Mouse (Mus musculus) left cerebral cortex, adult 2 months (tissue): ENCODE results near the gene Aldh1a3. TPM values are rescaled to one million over a fixed set of nuclear protein-coding genes. Genes with fewer than 3 reads are reported as not detected.

ENCODE experiments used
- DNase-seq, 2 experiments: peaks; one replicate each; pipeline ENCODE4 v3.0.0; 2021 to 2022; ENCODE audit warnings: low spot score in 2 of 2, mixed read lengths in 1 of 2; ENCODE audit errors: extremely low spot score in 1 of 2
- H3K27ac ChIP-seq: fragments of 200-600 bp; 2 replicates; pipeline ENCODE4 v1.8.1; 2022
- H3K4me3 ChIP-seq: fragments of 200-600 bp; 2 replicates; pipeline ENCODE4 v1.8.1; 2022
- CTCF ChIP-seq: fragments of 200-600 bp; IDR thresholded peaks from 2 replicates; pipeline ENCODE4 v1.8.1; 2022; ENCODE audit warnings: antibody characterized with exemption, mild to moderate bottlenecking, moderate library complexity
- intact Hi-C: fragments of 180-260 bp; cut with DNase I; formaldehyde crosslinking; loops from one replicate; pipeline ENCODE4 v1.15.1; 2025
- total RNA-seq, 2 experiments: library from RNA; stranded (reverse); gene quantifications; 2 replicates each; pipeline ENCODE4 v1.2.3; 2021

Gene Aldh1a3
- total RNA-seq, 2 experiments from 2014 or later = 1.5 to 1.7 TPM

DNA sequence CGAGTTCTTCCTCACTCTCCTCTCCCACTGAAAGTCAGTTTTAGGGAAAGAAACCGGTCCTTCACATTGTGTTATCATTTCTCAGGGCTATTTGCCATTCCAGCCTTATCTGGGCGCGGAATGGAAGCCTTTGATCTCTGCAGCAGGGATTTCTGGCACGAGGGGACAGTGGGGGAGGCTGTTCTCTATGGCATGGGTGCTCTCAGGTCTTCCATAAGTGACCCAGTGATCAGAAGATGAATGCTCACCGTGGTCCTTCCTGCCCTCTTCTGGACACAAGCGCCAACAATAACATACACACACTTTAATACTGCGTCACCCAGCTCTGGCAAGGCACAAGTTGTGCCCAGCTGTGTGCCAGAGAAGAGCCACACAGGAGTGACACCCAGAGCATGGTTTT is 20.3 kb downstream of the Aldh1a3 start:
- no peak overlapping the region for H3K4me3 ChIP-seq
- no peak for DNase-seq
- intact Hi-C loops = no loop called here
- no peak overlapping the region for H3K27ac ChIP-seq
- no peak for TF ChIP-seq CTCF

DNA sequence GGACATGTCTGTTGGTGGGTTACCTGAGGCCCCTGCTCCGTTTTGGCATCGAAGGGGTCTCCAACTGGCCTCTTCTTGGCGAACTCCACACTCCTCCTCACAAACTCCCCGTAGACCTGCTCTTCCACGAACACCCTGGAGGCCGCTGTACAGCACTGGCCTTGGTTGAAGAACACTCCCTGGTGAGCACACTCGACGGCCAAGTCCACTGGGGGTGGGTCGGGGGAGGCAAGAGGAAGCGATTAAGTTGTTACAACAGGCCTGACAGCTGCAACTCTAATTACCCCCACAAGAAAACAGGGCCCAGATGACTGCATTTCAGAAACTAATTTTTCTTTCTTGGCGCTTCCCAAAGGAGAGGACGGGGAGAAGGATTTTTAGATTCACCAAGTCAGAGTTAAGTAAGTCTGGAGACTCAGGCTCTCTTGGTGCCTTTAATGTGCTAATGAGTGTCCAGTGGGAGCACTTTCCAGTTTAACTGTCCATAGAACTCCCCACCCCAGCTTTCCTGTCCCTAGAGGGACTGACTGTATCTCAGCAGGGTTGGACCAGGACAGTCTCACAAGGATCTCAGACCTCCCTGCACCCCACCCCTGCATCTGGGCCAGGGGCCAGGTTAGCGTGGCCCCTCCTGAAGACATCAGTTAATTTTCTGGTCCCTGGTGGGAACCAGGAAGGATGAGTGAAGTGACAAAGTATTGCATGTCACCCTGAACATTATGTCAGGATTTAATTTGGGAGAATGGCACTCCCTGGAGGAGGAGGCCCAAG is 21.2 kb downstream of the Aldh1a3 start:
- intact Hi-C loops = no loop called here
- DNase-seq = no peak
- no peak for TF ChIP-seq CTCF
- H3K27ac ChIP-seq = no peak overlapping the region
- H3K4me3 ChIP-seq = no peak overlapping the region

DNA sequence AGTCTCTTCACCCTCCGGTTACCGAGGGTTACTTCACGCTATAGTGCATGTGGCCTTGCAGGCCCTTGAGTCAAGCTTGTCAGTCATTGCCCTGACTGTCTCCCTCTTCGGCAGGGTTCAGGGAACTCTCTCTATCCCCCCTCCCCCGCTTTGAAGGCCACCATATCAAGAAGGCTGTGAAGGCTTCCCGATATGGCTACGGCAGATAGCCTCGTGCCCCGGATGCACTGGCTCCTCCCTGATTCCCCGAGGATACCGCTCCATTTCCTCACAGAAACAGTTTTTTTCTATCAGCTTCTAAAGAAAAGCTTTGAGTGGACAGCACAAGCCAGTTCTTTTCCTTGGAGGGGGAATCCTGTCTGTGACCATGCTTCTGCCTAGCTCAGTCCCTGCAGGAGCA is 21.8 kb downstream of the Aldh1a3 start:
- no peak for TF ChIP-seq CTCF
- intact Hi-C loops = no loop called here
- H3K27ac ChIP-seq = no peak overlapping the region
- DNase-seq = no peak
- H3K4me3 ChIP-seq = no peak overlapping the region

DNA sequence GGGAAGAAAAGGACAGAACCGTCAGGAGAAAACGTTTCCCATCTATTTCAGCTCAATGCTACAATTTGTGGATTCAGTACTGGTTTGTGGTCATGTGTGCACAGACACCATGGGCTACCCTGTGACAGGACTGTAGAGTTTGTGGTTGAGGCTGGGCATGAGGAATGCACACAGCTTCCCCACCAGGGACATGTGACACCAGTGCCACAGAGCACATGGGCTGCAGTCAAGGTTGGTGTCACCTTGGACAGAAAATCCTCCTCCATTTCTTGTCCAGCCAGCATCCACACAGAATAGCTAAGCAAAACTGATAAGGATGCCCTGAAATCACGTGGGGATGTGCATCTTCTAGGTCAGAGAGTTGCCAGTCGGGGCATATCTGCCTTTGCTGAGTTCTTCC is 22.5 kb downstream of the Aldh1a3 start:
- TF ChIP-seq CTCF = no peak
- intact Hi-C loops = no loop called here
- H3K27ac ChIP-seq = no peak overlapping the region
- DNase-seq = no peak
- H3K4me3 ChIP-seq = no peak overlapping the region

DNA sequence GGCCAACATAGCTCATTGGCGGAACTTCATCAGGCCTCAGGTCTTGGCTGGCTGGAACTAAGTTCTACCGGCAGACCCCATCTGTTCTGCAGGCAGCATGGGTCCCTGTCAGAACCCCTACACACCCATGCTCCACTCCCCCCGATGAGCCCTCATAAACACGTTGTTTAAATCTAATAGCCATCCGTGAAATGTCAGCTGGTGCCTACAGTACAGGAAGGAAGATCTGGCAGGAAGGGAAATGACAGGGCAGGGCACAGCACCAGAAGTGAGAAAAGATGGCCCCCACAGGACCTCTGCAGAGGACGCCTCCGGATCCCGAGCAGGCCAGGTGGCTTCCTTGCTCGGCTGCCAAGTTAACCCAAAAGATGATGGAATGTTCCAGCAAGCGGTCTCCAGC is 23.2 kb downstream of the Aldh1a3 start:
- Histone ChIP-seq H3K27ac (no peak overlapping the region), H3K4me3 (no peak overlapping the region)
- DNase-seq = no peak
- no peak for TF ChIP-seq CTCF
- intact Hi-C loops = no loop called here

DNA sequence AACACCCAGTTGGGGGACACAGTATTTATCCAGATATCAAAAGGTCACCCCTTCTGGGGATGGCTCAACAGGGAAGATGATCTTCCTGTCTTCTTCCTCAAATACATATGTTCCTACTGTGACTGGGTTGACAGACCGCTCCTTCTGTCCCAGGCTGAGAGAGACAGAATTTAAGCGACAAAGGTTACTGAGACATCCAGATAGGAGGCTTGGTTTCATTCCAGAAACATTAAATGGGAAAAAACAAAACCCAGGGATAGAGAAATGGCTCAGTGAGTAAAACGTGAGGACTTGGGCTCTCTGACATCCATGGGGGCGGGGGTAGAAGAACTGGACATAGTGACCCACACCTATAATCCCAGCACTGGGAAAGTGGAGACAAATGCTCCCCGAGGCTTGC is 24.4 kb downstream of the Aldh1a3 start:
- no peak overlapping the region for H3K4me3 ChIP-seq
- DNase-seq = no peak
- TF ChIP-seq CTCF = no peak
- intact Hi-C loops = no loop called here
- no peak overlapping the region for H3K27ac ChIP-seq

DNA sequence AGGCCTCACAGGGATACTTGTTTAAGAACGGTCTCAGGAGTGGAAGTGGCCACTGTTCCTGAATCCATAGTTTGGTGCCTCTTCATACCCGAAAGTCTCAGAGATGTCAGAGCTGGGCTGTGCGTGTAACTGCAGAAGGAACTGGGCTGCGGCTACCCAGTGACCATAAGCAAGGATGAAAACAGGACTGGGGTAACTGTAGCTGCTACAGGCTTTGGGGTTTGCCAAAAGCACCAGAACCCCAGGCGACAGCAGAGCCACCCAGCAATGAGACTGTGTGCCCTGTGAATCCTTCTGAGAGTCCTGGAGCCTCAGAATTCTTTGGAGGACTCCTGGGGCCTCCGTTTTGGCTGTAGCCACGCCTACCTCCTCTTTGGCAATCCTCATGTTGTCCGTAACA is 25.7 kb downstream of the Aldh1a3 start:
- intact Hi-C loops = no loop called here
- H3K4me3 ChIP-seq = no peak overlapping the region
- TF ChIP-seq CTCF = no peak
- no peak for DNase-seq
- no peak overlapping the region for H3K27ac ChIP-seq

DNA sequence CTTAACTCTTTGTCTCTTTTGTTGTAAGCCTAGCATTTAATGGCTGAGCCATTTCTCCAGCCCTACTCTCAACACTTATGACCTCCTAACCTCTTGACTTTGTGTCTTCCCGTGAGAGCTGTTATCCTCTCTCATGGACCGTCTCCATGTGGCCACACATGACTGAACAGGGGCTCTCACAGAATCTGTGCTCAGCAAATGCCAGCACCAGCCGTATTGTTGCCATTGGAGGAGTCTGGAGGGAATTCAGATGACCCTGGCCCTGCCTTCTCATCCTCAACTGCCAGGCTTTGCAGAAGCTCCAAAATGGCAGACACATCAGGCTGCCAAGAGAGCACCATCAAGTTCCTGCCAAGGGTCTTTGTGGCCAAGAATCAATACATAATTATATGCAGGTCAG is 30.0 kb downstream of the Aldh1a3 start:
- no peak for DNase-seq
- H3K27ac ChIP-seq = no peak overlapping the region
- H3K4me3 ChIP-seq = no peak overlapping the region
- no peak for TF ChIP-seq CTCF
- intact Hi-C loops = no loop called here

DNA sequence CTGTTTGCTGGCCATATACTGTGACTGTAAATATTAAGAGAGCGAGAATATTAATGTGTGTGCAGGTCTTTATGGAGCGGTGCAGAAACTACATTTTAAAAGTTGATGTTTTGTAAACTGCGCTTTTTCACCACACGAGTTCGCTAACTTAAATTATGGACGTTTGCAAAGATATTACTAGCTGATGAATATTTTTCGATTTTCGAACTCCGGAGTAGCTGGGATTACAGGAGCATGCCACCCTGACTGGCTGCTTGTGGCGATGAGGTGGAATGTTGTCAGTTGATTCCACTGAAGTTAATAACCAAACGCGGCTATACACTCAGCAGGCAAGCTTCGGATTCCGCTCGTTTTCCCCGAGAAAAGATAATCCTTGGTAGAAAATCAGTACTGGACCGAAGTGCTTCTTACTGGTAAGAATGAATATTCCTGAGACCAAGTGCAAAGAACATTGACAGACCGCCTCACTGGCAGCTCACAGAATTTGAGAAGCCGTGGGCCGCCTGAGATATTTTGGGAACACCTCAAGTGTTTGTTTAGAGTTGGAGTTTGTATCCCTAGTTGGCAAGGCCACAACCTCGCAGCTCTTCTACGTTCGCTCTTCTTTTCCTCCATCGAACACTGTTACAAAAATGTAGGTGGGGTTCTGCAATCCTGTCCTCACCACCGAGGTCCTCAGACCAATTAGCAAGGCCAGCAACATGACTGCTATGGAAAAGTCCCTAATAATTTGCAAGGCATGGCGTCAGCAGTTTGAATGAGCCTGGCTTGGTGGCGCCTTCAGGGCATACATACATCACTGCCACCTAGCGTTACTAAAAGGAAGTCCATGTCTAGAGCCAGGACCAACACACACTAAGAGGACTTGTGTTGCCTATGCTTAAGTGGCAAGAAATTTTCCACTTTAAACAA is 38.4 kb downstream of the Aldh1a3 start:
- Histone ChIP-seq H3K4me3 (peak overlapping the region; percentile 62), H3K27ac (peak overlapping the region; percentile 85)
- intact Hi-C loops = loop anchor here (1.0 to 2.0 kb wide), 2 partner anchors 80 to 286 kb away; no protein-coding TSS in a partner anchor
- DNase-seq = peak; percentile 44 to 56
- peak; percentile 79 for TF ChIP-seq CTCF

DNA sequence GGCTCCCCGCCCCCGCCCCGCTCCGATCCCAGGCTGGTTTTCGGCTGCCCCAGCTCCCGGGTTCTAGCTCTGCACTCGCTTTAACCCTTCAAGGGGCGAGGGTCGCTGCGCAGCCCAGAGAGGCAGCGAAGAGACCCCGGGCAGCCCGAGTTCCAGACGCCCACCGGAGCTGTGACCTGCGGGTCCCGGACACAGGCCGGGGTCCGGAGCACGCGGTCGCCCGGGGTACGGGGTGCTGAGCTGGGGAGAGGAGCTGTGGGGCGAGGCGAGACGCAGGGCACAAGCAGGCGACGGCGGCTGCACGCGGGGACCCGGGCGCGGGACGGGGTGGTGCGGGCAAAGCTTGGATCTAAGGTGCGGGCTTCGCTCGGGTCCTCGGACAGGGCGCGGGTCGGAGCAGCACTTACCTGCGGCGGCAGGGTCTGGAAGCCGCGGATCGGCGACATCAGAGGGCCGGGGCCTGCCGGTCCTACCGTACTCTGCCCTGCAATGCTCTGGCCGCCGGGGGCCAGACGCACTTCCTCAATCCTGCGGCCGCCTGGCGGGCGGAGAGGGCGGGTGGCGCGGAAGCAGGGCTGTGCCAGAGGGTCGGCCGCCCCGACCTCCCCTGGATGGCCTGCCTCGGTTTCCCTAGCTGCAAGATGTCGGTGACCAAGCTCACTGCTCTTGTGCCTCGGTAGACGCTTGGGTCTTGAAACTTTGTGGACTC is 39.4 kb downstream of the Aldh1a3 start, which contains the start of gene Lrrk1:
Gene Lrrk1 (minus strand): TSS at position 538 of the 709 bp plus-strand sequence.
- peak; percentile 46; the same call in 1 of the 2 replicates for TF ChIP-seq CTCF
- Histone ChIP-seq H3K4me3 (peak within 1 kb of the TSS; percentile 62), H3K27ac (peak within 1 kb of the TSS; percentile 85)
- intact Hi-C loops = loop anchor here (1.0 to 2.0 kb wide), 2 partner anchors 79 to 285 kb away; no protein-coding TSS in a partner anchor
- no peak for DNase-seq

DNA sequence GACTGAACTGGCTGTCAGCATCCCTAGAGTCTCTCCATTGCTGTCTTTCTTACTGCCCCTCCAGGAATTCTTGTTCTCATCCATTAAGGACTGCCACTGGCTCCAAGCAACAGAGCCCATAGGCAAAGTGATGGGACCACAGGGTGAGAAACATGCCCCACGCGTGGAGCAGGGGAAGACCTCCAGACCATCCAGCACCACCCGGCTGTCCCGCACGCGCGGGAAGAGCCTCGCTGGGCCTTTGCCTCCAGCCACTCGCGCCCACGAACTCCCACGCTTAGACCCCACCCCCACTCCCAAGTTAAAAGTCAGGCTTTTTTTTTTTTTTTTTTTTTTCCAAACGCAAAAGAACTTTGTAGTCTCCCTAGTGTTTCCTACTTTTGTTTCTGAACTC is 39.9 kb downstream of the Aldh1a3 start:
- intact Hi-C loops = no loop called here
- TF ChIP-seq CTCF = no peak
- peak overlapping the region; percentile 62 for H3K4me3 ChIP-seq
- DNase-seq = no peak
- no peak overlapping the region for H3K27ac ChIP-seq

DNA sequence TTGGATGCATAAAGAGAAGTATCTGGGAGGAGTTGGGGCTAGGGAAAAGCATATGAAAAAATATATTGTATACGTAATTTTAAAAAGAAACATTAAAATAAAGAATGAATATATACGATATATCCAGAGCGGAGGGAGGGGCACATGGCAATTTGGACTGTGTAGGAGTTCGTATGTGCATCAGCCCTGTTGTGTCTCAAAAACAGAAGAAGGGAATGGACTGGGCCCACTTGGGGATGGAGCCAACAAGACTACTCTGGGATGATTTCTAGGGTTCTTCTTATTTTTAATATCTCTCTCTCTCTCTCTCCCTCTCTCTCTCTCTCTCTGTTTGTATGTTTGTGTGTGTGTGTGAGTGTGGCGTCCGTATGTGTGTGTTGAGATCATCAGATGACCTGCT is 40.9 kb downstream of the Aldh1a3 start:
- Histone ChIP-seq H3K4me3 (no peak overlapping the region), H3K27ac (no peak overlapping the region)
- no peak for TF ChIP-seq CTCF
- no peak for DNase-seq
- intact Hi-C loops = no loop called here
